Mouse (Mus musculus) heart, postnatal 0 days (tissue): ENCODE measurements around the gene Dnah10. TPM values are rescaled to one million over a fixed set of nuclear protein-coding genes. Genes with fewer than 3 reads are reported as not detected.

Experiments used
- ATAC-seq: fragments of 200-750 bp; cut with Nextera tagmentation; 2 replicates; pipeline ENCODE4 v1.8.0; 2017; ENCODE audit warnings: low read depth, moderate number of reproducible peaks, moderate library complexity; ENCODE audit not compliant: insufficient read depth
- DNase-seq: peaks from one replicate; pipeline ENCODE4 v3.0.0-alpha.2; 2016; ENCODE audit warnings: low spot score
- H3K27ac ChIP-seq: fragments of 300-500 bp; sonication (generic); 2 replicates; pipeline ENCODE4 v1.5.1; 2014; ENCODE audit warnings: low read depth, mild to moderate bottlenecking
- H3K27me3 ChIP-seq: fragments of 300-500 bp; sonication (generic); 2 replicates; pipeline ENCODE4 v1.6.1; 2014; ENCODE audit warnings: low read length, mixed read lengths; ENCODE audit not compliant: control insufficient read depth, insufficient read depth
- H3K36me3 ChIP-seq: fragments of 300-500 bp; sonication (generic); replicated peaks from 2 replicates; pipeline ENCODE4 v1.6.1; 2014; ENCODE audit warnings: low read length, mixed read lengths; ENCODE audit not compliant: control insufficient read depth, insufficient read depth
- H3K4me1 ChIP-seq: fragments of 300-500 bp; sonication (generic); 2 replicates; pipeline ENCODE4 v1.6.1; 2014; ENCODE audit warnings: antibody characterized with exemption; ENCODE audit not compliant: control insufficient read depth, insufficient read depth
- H3K4me2 ChIP-seq: fragments of 300-500 bp; sonication (generic); 2 replicates; pipeline ENCODE4 v1.6.1; 2014; ENCODE audit warnings: low read depth, mild to moderate bottlenecking, low read length, moderate library complexity
- H3K4me3 ChIP-seq: fragments of 300-500 bp; sonication (generic); 2 replicates; pipeline ENCODE4 v1.5.1; 2014; ENCODE audit warnings: low read depth, low read length
- H3K9ac ChIP-seq: fragments of 300-500 bp; sonication (generic); replicated peaks from 2 replicates; pipeline ENCODE4 v1.6.1; 2014; ENCODE audit warnings: low read depth, low read length, mixed read lengths
- H3K9me3 ChIP-seq: fragments of 300-500 bp; sonication (generic); replicated peaks from 2 replicates; pipeline ENCODE4 v1.6.1; 2016; ENCODE audit warnings: low read length; ENCODE audit not compliant: control insufficient read depth
- CTCF ChIP-seq: IDR thresholded peaks from 2 replicates; pipeline ENCODE4 v1.5.1; 2016; ENCODE audit warnings: antibody characterized with exemption, control low read depth, low read depth
- EP300 ChIP-seq: IDR thresholded peaks from 2 replicates; pipeline ENCODE4 v1.6.1; 2016; ENCODE audit warnings: antibody characterized with exemption, low read depth
- WGBS: fragments of 180-500 bp; shearing (Covaris S2); extraction: QIAGEN DNeasy Blood & Tissue Kit; methylation state at CpG from one replicate; pipeline ENCODE4 v1.1.7; 2014; 5-methylcytosine and 5-hydroxymethylcytosine counted together
- polyA plus RNA-seq: library from polyadenylated mRNA; unstranded; fragments of >200 nt; fragmentation: Nextera tagmentation; extraction: Ambion mirVana; gene quantifications from 2 replicates; pipeline ENCODE4 v1.2.1, GENCODE M21; 2015
- total RNA-seq: library from RNA; depleted of rRNA; stranded (reverse); fragments of >200 nt; gene quantifications from 2 replicates; pipeline ENCODE4 v1.2.3, GENCODE M21; 2014; ENCODE audit warnings: low replicate concordance; rRNA removed

Gene Dnah10
- total and polyA plus RNA-seq, 2 experiments from 2014 or later = 0.01 TPM; not detected in 1

GRCm38 (mm10) chr5:124873096-124873495 is 148.2 kb downstream of the Dnah10 start:
- Histone ChIP-seq H3K27ac (peak overlapping the region; percentile 35; the same call in 1 of the 2 replicates), H3K4me2 (no peak overlapping the region), H3K9ac (no peak overlapping the region), H3K4me3 (no peak overlapping the region), H3K36me3 (0 out of 2 replicates have a peak, but pooled peaks cover 5% of the 10 kb centered on the region), H3K4me1 (peaks cover 21% of the 10 kb centered on the region), H3K27me3 (no peaks in the 10 kb centered on the region), H3K9me3 (no peaks in the 10 kb centered on the region)
- TF ChIP-seq EP300 = no peak
- TF ChIP-seq CTCF = no peak
- 74% methylated on average over 3 of the region's 3 CpGs for WGBS
- ATAC-seq (no peak; the same call in 1 of the 2 replicates), DNase-seq (peak; percentile 9)

GRCm38 (mm10) chr5:124873890-124874601 is 149.2 kb downstream of the Dnah10 start:
- H3K9me3 ChIP-seq = no peaks in the 10 kb centered on the region
- H3K27ac ChIP-seq = no peak overlapping the region
- WGBS = 48% methylated on average over 6 of the region's 6 CpGs
- TF ChIP-seq EP300 = no peak
- TF ChIP-seq CTCF = no peak
- no peak overlapping the region for H3K9ac ChIP-seq
- peaks cover 21% of the 10 kb centered on the region for H3K4me1 ChIP-seq
- H3K36me3 ChIP-seq = peaks cover 10% of the 10 kb centered on the region; the same call in 1 of the 2 replicates
- H3K27me3 ChIP-seq = no peaks in the 10 kb centered on the region
- no peak overlapping the region for H3K4me3 ChIP-seq
- DNase-seq = peak; percentile 16
- no peak overlapping the region for H3K4me2 ChIP-seq
- peak; percentile 25; the same call in 1 of the 2 replicates for ATAC-seq

GRCm38 (mm10) chr5:124879251-124879650 is 154.4 kb downstream of the Dnah10 start:
- Histone ChIP-seq H3K9ac (no peak overlapping the region), H3K27me3 (no peaks in the 10 kb centered on the region), H3K4me3 (no peak overlapping the region), H3K4me1 (0 out of 2 replicates have a peak, but pooled peaks cover 5% of the 10 kb centered on the region), H3K36me3 (peaks cover 14% of the 10 kb centered on the region), H3K27ac (no peak overlapping the region), H3K4me2 (no peak overlapping the region), H3K9me3 (no peaks in the 10 kb centered on the region)
- no peak for ATAC-seq
- WGBS = 85% methylated on average over 4 of the region's 4 CpGs
- TF ChIP-seq CTCF = no peak
- no peak for TF ChIP-seq EP300
- no peak for DNase-seq

GRCm38 (mm10) chr5:124879801-124880200 is 154.9 kb downstream of the Dnah10 start:
- Histone ChIP-seq H3K27ac (no peak overlapping the region), H3K4me2 (no peak overlapping the region), H3K27me3 (no peaks in the 10 kb centered on the region), H3K9me3 (no peaks in the 10 kb centered on the region), H3K4me1 (0 out of 2 replicates have a peak, but pooled peaks cover 5% of the 10 kb centered on the region), H3K9ac (no peak overlapping the region), H3K4me3 (no peak overlapping the region), H3K36me3 (peaks cover 18% of the 10 kb centered on the region)
- 87% methylated on average over 6 of the region's 6 CpGs for whole genome bisulfite sequencing
- ATAC-seq = no peak
- DNase-seq = no peak
- TF ChIP-seq CTCF = no peak
- no peak for TF ChIP-seq EP300

- no peak for DNase-seq
- WGBS = 84% methylated on average over 6 of the region's 6 CpGs
- H3K27me3 ChIP-seq = no peaks in the 10 kb centered on the region
- no peaks in the 10 kb centered on the region for H3K9me3 ChIP-seq
- peaks cover 45% of the 10 kb centered on the region for H3K36me3 ChIP-seq
- ATAC-seq = no peak
- no peaks in the 10 kb centered on the region for H3K4me1 ChIP-seq
- no peak overlapping the region for H3K27ac ChIP-seq
- no peak overlapping the region for H3K4me2 ChIP-seq
- H3K4me3 ChIP-seq = no peak overlapping the region
- no peak for TF ChIP-seq EP300
- no peak for TF ChIP-seq CTCF
- no peak overlapping the region for H3K9ac ChIP-seq
Observed at GRCm38 (mm10) chr5:124883877-124884276, 159.0 kb downstream of the Dnah10 start.

Other genes starting within 250 kb of the Dnah10 start
- 8.4 and 12.4 TPM in 2 replicates for gene Rilpl2, start 246.7 kb upstream of the Dnah10 start, total RNA-seq
- 14.9 and 15.4 TPM in 2 replicates for gene Rilpl2, start 246.7 kb upstream of the Dnah10 start, polyA plus RNA-seq
- gene Snrnp35, start 242.0 kb upstream of the Dnah10 start, total RNA-seq = 0.50 and 4.4 TPM in 2 replicates
- gene Snrnp35, start 242.0 kb upstream of the Dnah10 start, polyA plus RNA-seq = 14.0 and 14.6 TPM in 2 replicates
- gene Rilpl1, start 193.7 kb upstream of the Dnah10 start, total RNA-seq = 34.7 and 52.1 TPM in 2 replicates
- gene Rilpl1, start 193.7 kb upstream of the Dnah10 start, polyA plus RNA-seq = 39.0 and 40.5 TPM in 2 replicates
- gene Tmed2, start 184.4 kb upstream of the Dnah10 start, total RNA-seq = 331 and 388 TPM in 2 replicates
- gene Tmed2, start 184.4 kb upstream of the Dnah10 start, polyA plus RNA-seq = 389 and 404 TPM in 2 replicates
- gene Ddx55, start 172.2 kb upstream of the Dnah10 start, total RNA-seq = 1.1 and 5.2 TPM in 2 replicates
- 4.9 and 5.9 TPM in 2 replicates for gene Ddx55, start 172.2 kb upstream of the Dnah10 start, polyA plus RNA-seq
- gene Eif2b1, start 146.0 kb upstream of the Dnah10 start, total RNA-seq = 23.7 and 58.6 TPM in 2 replicates
- gene Eif2b1, start 146.0 kb upstream of the Dnah10 start, polyA plus RNA-seq = 49.5 and 51.5 TPM in 2 replicates
- 18.9 and 49.7 TPM in 2 replicates for gene Gtf2h3, start 145.9 kb upstream of the Dnah10 start, total RNA-seq
- 21.1 and 22.3 TPM in 2 replicates for gene Gtf2h3, start 145.9 kb upstream of the Dnah10 start, polyA plus RNA-seq
- gene Atp6v0a2, start 96.5 kb upstream of the Dnah10 start, total RNA-seq = 20.4 and 30.1 TPM in 2 replicates
- 22.4 and 27.0 TPM in 2 replicates for gene Atp6v0a2, start 96.5 kb upstream of the Dnah10 start, polyA plus RNA-seq
- gene Ccdc92, start 137.3 kb downstream of the Dnah10 start, total RNA-seq = 1.8 and 4.7 TPM in 2 replicates
- gene Ccdc92, start 137.3 kb downstream of the Dnah10 start, polyA plus RNA-seq = 0.64 and 1.1 TPM in 2 replicates
- 15.5 and 32.9 TPM in 2 replicates for gene Zfp664, start 137.6 kb downstream of the Dnah10 start, total RNA-seq
- gene Zfp664, start 137.6 kb downstream of the Dnah10 start, polyA plus RNA-seq = 37.5 and 40.6 TPM in 2 replicates